Mouse (Mus musculus) midbrain, embryonic 13.5 days (tissue): ENCODE data around the gene Mkrn1. TPM values are rescaled to one million over a fixed set of nuclear protein-coding genes. Genes with fewer than 3 reads are reported as not detected.
"Not testable (repeated sequence)": the region's sequence is repeated elsewhere in the genome, so short reads cannot be mapped to it uniquely, and the experiment has no call there.

Experiments used
- ATAC-seq: fragments of 200-750 bp; cut with Nextera tagmentation; 2 replicates; pipeline ENCODE4 v1.8.0; 2017; ENCODE audit warnings: mild to moderate bottlenecking, moderate TSS enrichment, moderate library complexity
- H3K27ac ChIP-seq: fragments of 300-500 bp; sonication (generic); 2 replicates; pipeline ENCODE4 v1.5.1; 2015; ENCODE audit warnings: inconsistent platforms, mild to moderate bottlenecking, moderate library complexity
- H3K27me3 ChIP-seq: fragments of 300-500 bp; sonication (generic); 2 replicates; pipeline ENCODE4 v1.6.1; 2015; ENCODE audit warnings: mild to moderate bottlenecking, inconsistent platforms
- H3K36me3 ChIP-seq: fragments of 300-500 bp; sonication (generic); 2 replicates; pipeline ENCODE4 v1.6.1; 2015; ENCODE audit warnings: mild to moderate bottlenecking, inconsistent platforms
- H3K4me1 ChIP-seq: fragments of 300-500 bp; sonication (generic); replicated peaks from 2 replicates; pipeline ENCODE4 v1.6.1; 2015; ENCODE audit warnings: inconsistent platforms
- H3K4me2 ChIP-seq: fragments of 300-500 bp; sonication (generic); replicated peaks from 2 replicates; pipeline ENCODE4 v1.6.1; 2015; ENCODE audit warnings: moderate library complexity, mild to moderate bottlenecking, inconsistent platforms
- H3K4me3 ChIP-seq: fragments of 300-500 bp; sonication (generic); replicated peaks from 2 replicates; pipeline ENCODE4 v1.5.1; 2015; ENCODE audit warnings: mild to moderate bottlenecking, inconsistent platforms
- H3K9ac ChIP-seq: fragments of 300-500 bp; sonication (generic); replicated peaks from 2 replicates; pipeline ENCODE4 v1.6.1; 2015; ENCODE audit warnings: mild to moderate bottlenecking, inconsistent platforms
- H3K9me3 ChIP-seq: fragments of 300-500 bp; sonication (generic); 2 replicates; pipeline ENCODE4 v1.6.1; 2016; ENCODE audit warnings: mild to moderate bottlenecking, inconsistent platforms
- WGBS: fragments of 180-500 bp; shearing (Covaris S2); methylation state at CpG from one replicate; pipeline ENCODE4 v1.1.7; 2015; 5-methylcytosine and 5-hydroxymethylcytosine counted together
- polyA plus RNA-seq: library from polyadenylated mRNA; unstranded; fragments of >200 nt; fragmentation: Nextera tagmentation; extraction: Ambion mirVana; gene quantifications from 2 replicates; pipeline ENCODE4 v1.2.1, GENCODE M21; 2015

Mkrn1 gene
- polyA plus RNA-seq, 1 experiment from 2014 or later = 242 TPM

DNA sequence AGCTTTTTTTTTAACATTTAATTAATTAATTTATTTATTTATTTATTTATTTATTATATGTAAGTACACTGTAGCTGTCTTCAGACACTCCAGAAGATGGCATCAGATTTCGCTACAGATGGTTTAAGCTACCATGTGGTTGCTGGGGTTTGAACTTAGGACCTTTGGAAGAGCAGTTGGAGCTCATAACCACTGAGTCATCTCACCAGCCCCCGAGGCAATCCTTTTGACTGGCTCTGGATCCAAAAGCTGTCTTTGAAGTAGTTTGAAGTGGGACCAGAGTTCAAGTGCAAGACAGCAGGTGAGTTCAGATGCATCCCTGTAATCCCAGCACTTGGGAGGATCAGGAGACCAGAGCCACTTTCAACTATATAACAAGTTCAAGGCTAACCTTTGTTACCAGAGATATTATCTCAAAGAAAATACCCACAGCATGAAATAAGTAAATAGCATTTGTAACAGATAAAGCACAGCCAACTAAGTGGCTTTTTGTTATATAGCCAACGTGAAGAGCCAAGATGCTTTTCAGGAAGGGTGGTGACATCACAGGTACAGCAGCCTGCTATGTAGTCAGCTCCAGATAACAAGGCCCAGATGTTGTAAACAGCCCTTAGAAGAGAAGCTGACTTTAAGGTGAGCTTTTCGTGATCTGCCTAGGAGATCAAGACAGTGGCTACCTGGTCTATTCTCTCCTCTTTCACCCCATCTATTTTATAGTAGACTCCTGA, 7.2 kb upstream of the Mkrn1 start:
- Histone ChIP-seq H3K27ac (no peak overlapping the region), H3K27me3 (no peaks in the 10 kb centered on the region), H3K4me2 (no peak overlapping the region), H3K36me3 (no peaks in the 10 kb centered on the region), H3K9me3 (no peaks in the 10 kb centered on the region), H3K9ac (no peak overlapping the region), H3K4me3 (no peak overlapping the region), H3K4me1 (no peaks in the 10 kb centered on the region)
- no peak for ATAC-seq
- 83% methylated on average over 4 of the region's 4 CpGs for WGBS

DNA sequence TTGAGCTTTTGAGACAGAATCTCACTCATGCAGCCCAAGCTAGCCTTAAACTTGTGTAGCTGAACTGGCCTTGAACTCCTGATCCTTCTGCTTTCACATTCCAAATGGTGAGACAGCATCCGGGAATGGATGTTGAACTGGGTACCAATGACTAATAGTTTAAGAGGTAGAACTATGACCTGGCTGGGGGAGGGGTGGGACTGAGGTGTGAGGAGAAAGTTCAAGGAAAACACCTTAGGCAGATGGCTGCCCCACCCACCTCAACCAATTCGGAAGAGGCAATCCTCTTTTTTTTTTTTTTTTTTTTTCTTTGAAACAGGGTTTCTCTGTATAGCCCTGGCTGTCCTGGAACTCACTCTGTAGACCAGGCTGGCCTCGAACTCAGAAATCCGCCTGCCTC, 6.5 kb upstream of the Mkrn1 start:
- 99% methylated on average over 4 of the region's 4 CpGs for WGBS
- Histone ChIP-seq H3K27me3 (peaks cover 4% of the 10 kb centered on the region; the same call in 1 of the 2 replicates), H3K27ac (no peak overlapping the region), H3K4me1 (no peaks in the 10 kb centered on the region), H3K4me2 (no peak overlapping the region), H3K4me3 (no peak overlapping the region), H3K9ac (no peak overlapping the region), H3K36me3 (no peaks in the 10 kb centered on the region), H3K9me3 (no peaks in the 10 kb centered on the region)
- ATAC-seq = no peak

DNA sequence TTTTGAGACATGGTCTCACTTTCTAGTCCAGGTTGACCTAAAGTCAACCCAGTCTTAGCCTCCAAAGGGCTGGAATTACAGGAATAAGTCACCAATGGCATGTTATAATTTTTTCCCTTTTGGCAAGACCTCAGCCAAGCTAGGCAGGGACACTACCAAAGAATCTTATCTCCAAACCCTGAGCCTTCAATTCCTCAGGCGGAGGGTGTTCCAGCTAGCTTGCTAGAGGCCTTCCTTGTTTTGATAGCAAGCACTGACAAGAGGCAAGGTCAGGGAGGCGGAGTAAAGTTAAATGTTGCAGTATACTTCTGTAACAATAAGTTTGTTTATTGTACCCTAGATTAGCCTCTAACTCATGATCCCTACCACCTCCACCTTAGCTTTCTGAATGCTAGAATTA, 4.9 kb upstream of the Mkrn1 start:
- H3K4me2 ChIP-seq = no peak overlapping the region
- no peaks in the 10 kb centered on the region for H3K9me3 ChIP-seq
- no peak overlapping the region for H3K4me3 ChIP-seq
- WGBS = 92% methylated on average over 2 of the region's 2 CpGs
- H3K4me1 ChIP-seq = 0 out of 2 replicates have a peak, but pooled peaks cover 3% of the 10 kb centered on the region
- peaks cover 4% of the 10 kb centered on the region; the same call in 1 of the 2 replicates for H3K27me3 ChIP-seq
- no peak overlapping the region for H3K27ac ChIP-seq
- no peak overlapping the region for H3K9ac ChIP-seq
- ATAC-seq = no peak
- no peaks in the 10 kb centered on the region for H3K36me3 ChIP-seq

DNA sequence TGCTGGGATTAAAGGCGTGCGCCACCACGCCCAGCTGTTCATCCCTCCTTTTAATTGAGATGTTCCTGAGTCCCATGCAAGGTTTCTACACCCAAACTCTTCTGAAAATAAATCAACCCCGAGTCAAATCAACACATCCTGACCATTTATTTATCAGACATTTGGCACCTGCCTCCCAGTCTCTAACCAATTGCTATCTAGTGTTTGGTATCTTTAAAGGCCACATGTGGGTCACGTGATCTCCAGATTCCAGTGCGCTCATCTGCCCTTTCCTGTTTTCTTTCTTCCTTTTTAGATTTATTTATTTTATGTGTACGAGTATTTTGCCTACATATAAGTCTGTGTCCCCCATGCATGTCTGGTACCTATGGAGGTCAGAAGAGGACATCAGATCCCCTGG, 3.4 kb upstream of the Mkrn1 start:
- H3K9ac ChIP-seq = no peak overlapping the region
- H3K27me3 ChIP-seq = peaks cover 4% of the 10 kb centered on the region; the same call in 1 of the 2 replicates
- H3K4me2 ChIP-seq = no peak overlapping the region
- H3K4me3 ChIP-seq = no peak overlapping the region
- 93% methylated on average over 7 of the region's 7 CpGs for WGBS
- H3K36me3 ChIP-seq = no peaks in the 10 kb centered on the region
- H3K27ac ChIP-seq = no peak overlapping the region
- no peak for ATAC-seq
- H3K4me1 ChIP-seq = 0 out of 2 replicates have a peak, but pooled peaks cover 7% of the 10 kb centered on the region
- H3K9me3 ChIP-seq = no peaks in the 10 kb centered on the region

DNA sequence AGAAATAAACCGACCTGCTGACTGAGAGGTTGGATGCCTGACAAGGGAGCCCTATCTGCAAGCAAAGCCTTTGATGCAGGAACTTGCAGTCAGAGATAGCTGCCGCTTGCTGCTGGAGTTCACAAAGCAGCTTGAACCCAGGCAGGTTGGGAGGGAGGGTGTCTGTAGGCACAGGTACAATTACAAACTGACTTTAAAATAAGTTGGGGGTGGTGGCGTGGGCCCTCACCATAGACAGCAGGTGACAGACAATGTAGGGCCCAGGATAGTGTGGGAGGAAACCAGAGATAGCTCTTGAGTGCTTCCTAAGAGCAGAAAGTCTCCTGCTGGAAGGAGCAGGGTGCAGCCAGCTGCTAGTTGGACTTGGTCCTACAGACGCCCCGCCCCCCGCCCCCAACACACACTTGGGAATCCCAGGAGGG, 2.9 kb upstream of the Mkrn1 start:
- Histone ChIP-seq H3K4me2 (no peak overlapping the region), H3K27ac (no peak overlapping the region), H3K4me1 (peaks cover 13% of the 10 kb centered on the region), H3K36me3 (no peaks in the 10 kb centered on the region), H3K9ac (no peak overlapping the region), H3K4me3 (no peak overlapping the region), H3K9me3 (no peaks in the 10 kb centered on the region), H3K27me3 (peaks cover 4% of the 10 kb centered on the region; the same call in 1 of the 2 replicates)
- 72% methylated on average over 6 of the region's 6 CpGs for WGBS
- no peak for ATAC-seq

DNA sequence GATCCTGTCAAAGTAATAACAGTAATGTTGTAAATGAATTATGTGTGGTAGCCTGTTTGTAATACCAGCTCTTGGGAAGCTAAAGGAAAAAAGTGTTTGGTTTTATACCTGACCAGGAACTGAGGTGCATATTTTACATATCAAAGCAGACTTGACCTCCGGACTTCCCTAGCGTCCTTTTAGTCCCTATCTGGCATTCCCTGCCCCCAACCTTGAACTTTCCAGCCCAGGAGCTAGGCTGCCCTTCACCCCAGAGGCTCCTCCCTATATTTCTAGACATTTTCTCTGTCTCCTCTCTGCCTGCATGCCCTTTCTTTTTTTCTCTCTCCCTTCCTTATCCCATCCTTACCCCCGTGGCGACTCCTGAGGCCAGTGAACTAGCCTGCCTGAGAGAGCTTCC, 605 bp upstream of the Mkrn1 start:
- Histone ChIP-seq H3K36me3 (no peaks in the 10 kb centered on the region), H3K27ac (peak overlapping the region; percentile 97), H3K9me3 (no peaks in the 10 kb centered on the region), H3K9ac (no peak overlapping the region), H3K4me1 (peaks cover 19% of the 10 kb centered on the region), H3K4me3 (peak overlapping the region; percentile 95), H3K27me3 (peaks cover 4% of the 10 kb centered on the region; the same call in 1 of the 2 replicates), H3K4me2 (peak overlapping the region; percentile 74)
- 55% methylated on average over 4 of the region's 4 CpGs for WGBS
- no peak for ATAC-seq

DNA sequence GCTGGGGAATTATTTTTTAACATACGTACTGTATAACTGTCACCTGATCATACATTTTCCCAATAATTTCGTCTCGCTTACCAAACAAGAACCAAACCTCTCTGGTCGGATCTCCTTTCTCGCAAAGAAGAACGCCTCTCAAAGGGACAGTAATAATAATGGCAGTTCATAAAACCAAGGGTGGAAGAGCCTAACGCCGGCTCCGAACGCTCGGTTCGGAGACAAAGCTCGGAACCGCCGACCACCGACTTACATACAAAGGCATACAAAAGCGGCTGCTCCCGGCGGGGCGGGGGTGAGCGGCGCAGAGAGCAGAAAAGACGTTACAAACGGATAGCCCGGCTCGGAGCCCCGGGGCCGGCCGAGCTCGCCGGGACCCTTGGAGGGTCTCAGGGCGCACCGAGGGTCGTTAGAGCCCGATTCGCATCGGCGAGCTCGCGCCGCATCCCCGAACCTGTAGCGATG, 844 bp downstream of the Mkrn1 start:
- peak overlapping the region; percentile 97 for H3K27ac ChIP-seq
- ATAC-seq = no peak
- H3K27me3 ChIP-seq = peaks cover 4% of the 10 kb centered on the region; the same call in 1 of the 2 replicates
- no peaks in the 10 kb centered on the region for H3K9me3 ChIP-seq
- H3K9ac ChIP-seq = peak overlapping the region; percentile 96
- peaks cover 20% of the 10 kb centered on the region for H3K4me1 ChIP-seq
- H3K4me3 ChIP-seq = peak overlapping the region; percentile 95
- under 1% methylated on average over 43 of the region's 43 CpGs for WGBS
- no peaks in the 10 kb centered on the region for H3K36me3 ChIP-seq
- peak overlapping the region; percentile 74 for H3K4me2 ChIP-seq

DNA sequence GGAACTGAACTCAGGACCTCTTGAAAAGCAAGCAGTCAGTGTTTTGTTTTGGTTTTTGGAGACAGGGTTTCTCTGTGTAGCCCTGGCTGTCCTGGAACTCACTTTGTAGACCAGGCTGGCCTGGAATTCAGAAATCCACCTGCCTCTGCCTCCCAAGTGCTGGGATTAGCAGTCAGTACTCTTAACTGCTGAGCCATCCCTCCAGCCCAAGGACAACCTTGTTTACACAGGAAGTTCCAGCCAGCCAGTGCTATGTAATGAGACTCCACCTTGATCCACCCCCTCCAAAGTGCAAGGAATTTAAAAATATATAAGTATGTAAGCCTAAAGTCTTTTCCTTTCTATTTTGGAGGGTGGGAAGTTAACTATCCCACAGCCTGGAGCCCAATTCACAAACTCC, 3.6 kb downstream of the Mkrn1 start:
- not testable (repeated sequence) for H3K36me3 ChIP-seq, H3K4me2 ChIP-seq, H3K4me3 ChIP-seq, H3K9ac ChIP-seq, H3K27me3 ChIP-seq, ATAC-seq, H3K9me3 ChIP-seq, H3K27ac ChIP-seq
- H3K4me1 ChIP-seq = peaks cover 30% of the 10 kb centered on the region

DNA sequence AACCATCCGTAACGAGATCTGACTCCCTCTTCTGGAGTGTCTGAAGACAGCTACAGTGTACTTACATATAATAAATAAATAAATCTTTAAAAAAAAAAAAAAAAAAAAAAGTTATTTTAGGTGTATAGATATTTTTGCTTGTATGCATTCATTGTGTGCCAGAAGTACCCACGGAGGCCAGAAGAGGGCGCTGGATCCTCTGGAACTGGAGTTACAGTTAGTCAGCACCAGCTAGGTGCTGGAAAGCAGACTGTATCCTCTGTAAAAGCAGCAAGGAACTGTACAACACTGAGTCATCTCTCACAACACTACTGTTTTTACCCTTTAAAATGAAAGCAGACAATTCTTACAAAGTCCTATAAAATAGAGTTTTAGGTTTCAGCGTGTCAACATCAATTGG, 4.5 kb downstream of the Mkrn1 start:
- no peak overlapping the region for H3K4me2 ChIP-seq
- 53% methylated on average over 3 of the region's 5 CpGs for WGBS
- H3K4me3 ChIP-seq = no peak overlapping the region
- H3K4me1 ChIP-seq = peaks cover 30% of the 10 kb centered on the region
- ATAC-seq = no peak
- no peak overlapping the region for H3K27ac ChIP-seq
- H3K36me3 ChIP-seq = no peaks in the 10 kb centered on the region
- no peaks in the 10 kb centered on the region for H3K9me3 ChIP-seq
- H3K9ac ChIP-seq = no peak overlapping the region
- no peaks in the 10 kb centered on the region for H3K27me3 ChIP-seq

DNA sequence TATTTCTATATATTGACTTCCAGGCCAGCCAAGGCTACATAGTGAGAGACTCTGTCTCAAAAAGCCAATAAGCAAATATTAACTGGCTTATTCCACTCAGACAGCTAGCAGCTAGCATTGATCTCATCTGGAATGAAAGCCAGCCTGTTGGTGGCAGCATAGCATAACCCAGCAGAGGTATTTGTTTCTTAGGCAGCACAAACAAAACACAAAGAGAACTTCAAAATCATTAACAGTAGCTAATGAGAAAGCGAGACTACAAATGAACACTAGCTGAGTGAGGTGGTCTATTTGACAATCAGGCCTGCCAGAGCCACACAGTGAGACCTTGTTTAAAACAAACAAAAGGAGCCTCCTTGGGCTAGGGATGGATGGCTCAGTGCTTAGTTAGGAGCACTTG, 6.2 kb downstream of the Mkrn1 start:
- 93% methylated on average over 1 of the region's 1 CpGs for WGBS
- Histone ChIP-seq H3K4me3 (no peak overlapping the region), H3K9ac (no peak overlapping the region), H3K36me3 (peaks cover 6% of the 10 kb centered on the region), H3K4me1 (peaks cover 27% of the 10 kb centered on the region), H3K4me2 (no peak overlapping the region), H3K27ac (peak overlapping the region; percentile 25; the same call in 1 of the 2 replicates), H3K9me3 (no peaks in the 10 kb centered on the region), H3K27me3 (no peaks in the 10 kb centered on the region)
- ATAC-seq = no peak

DNA sequence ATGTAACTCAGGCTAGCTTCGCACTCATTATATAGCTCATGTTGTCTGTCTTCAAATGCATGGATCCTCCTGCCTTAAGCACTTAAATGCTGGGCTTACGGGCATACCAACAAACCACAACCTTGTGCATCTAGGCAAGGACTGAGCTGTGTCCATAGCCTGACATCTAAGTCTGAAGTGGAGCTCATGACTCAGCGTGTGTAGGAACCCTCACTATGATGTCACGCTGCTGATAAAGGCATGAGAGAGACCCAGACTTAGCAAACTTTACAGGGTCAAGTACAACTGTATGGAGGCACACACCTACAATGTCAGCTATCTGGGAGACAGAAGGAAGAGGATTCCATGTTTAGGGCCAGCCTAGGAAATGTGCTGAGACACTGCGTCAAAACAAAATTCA, 13.8 kb downstream of the Mkrn1 start:
- no peaks in the 10 kb centered on the region for H3K27me3 ChIP-seq
- ATAC-seq = no peak
- no peak overlapping the region for H3K4me3 ChIP-seq
- no peak overlapping the region for H3K27ac ChIP-seq
- H3K36me3 ChIP-seq = peaks cover 66% of the 10 kb centered on the region
- H3K4me1 ChIP-seq = no peaks in the 10 kb centered on the region
- no peaks in the 10 kb centered on the region for H3K9me3 ChIP-seq
- H3K9ac ChIP-seq = no peak overlapping the region
- 96% methylated on average over 5 of the region's 5 CpGs for WGBS
- no peak overlapping the region for H3K4me2 ChIP-seq

DNA sequence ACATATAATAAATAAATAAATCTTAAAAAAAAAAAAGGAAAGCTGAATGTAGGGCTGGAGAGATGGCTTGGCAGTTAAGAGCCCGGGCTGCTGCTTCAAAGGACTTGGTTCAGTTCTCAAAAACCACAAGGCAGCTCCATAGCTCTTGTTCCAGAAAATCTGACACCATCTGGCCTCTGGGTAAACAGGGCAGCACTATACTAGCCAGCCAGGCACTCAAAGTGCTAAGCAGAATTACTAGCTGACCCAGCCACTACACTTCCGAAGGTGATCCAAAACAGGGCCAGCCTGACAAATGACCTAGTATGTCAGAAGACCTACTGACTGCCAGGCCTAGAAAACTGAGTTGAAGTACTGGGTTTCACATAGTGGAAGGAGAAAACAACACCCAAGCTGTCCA, 17.1 kb downstream of the Mkrn1 start:
- Histone ChIP-seq H3K9ac (no peak overlapping the region), H3K36me3 (peaks cover 81% of the 10 kb centered on the region), H3K27ac (no peak overlapping the region), H3K27me3 (no peaks in the 10 kb centered on the region), H3K9me3 (no peaks in the 10 kb centered on the region), H3K4me1 (no peaks in the 10 kb centered on the region), H3K4me2 (no peak overlapping the region), H3K4me3 (no peak overlapping the region)
- WGBS = 89% methylated on average over 2 of the region's 2 CpGs
- no peak for ATAC-seq

DNA sequence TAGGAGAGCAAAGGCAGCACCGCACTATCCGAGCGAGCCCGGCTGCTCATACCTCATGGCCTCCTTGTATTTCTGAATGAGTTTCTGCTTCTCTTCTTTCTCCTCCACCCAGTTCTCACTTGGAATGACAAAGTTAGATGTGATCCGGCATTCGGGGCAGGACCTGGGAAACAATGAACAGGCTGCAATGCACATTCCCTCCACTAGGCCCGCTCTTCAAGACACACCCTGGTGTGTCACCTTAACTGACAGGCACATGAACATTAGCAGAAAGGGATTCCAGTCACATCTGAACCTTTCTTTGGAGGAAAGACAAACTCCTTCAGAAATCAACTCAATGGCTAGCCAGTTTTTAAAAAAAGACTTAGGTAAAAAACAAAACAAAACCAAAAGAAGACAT, 19.9 kb downstream of the Mkrn1 start:
- WGBS = 54% methylated on average over 7 of the region's 7 CpGs
- Histone ChIP-seq H3K36me3 (peaks cover 87% of the 10 kb centered on the region), H3K4me1 (no peaks in the 10 kb centered on the region), H3K4me3 (no peak overlapping the region), H3K27ac (no peak overlapping the region), H3K9ac (no peak overlapping the region), H3K27me3 (no peaks in the 10 kb centered on the region), H3K4me2 (no peak overlapping the region), H3K9me3 (no peaks in the 10 kb centered on the region)
- ATAC-seq = no peak
